Mouse (Mus musculus) cerebellum, postnatal 25 days (tissue): ENCODE results near the gene Cep63.

ENCODE experiments used
- DNase-seq, 2 experiments: peaks; one replicate each; pipeline ENCODE4 v3.0.0; 2021; ENCODE audit warnings: mixed read lengths in 2 of 2

Cep63 gene

DNA sequence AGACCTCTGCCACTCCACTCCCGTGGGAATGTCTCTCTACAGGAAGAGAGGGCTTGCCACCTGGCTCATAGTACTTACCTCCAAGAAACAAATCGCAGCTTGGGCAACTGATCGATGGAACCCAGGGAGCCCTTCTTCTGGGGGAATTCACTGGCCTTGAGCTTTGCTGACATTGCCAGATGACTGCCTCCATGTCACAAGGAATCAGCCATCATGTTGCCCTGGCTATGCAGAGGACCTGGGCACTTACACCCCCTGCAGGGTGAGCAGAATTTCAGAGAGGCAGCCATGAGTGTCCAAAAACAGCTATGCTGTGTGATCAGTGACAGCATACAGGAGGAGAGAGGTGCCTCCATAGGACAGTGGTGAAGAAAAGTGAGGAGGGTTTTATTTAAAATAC is 72.6 kb downstream of the Cep63 start:
- DNase-seq = peak in 1 of 2 experiments; percentile 23

DNA sequence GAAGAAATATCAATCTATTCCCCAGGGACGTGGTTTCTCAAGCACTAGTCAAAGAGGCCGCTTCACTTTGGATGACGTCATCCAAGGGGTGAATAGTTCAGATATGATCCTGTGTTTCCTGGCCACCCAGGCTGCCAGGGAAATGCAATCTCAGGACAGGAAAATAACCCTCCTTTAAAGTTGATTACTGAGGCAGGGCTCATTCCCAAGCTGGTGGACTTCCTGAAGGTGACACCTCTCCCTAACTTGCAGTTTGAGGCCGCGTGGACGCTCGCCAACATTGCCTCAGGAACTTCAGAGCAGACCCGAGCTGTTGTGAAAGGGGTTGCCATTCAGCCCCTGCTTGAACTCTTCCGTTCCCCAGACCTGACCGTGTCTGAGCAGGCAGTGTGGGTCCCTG is 74.6 kb downstream of the Cep63 start:
- DNase-seq = no peak

DNA sequence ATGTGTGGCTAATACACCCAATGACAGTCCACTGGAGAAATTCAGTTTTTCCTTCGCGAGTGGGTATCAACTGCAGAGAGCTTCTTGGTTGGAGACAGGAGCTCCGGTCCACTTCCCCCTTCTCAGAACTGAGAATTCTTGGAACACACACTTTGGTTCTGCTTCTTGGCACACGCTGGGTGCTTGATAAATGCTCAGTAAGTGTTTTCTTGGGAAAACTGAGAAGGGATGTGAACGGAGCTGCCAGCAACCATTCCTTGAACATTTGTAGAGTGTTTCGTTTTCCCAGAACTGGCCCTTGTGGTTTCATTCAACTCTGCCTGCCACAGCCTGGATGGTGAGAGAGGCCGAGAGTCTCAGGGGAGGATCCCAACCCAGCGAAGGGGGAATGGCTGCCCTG is 77.1 kb downstream of the Cep63 start:
- DNase-seq = no peak

DNA sequence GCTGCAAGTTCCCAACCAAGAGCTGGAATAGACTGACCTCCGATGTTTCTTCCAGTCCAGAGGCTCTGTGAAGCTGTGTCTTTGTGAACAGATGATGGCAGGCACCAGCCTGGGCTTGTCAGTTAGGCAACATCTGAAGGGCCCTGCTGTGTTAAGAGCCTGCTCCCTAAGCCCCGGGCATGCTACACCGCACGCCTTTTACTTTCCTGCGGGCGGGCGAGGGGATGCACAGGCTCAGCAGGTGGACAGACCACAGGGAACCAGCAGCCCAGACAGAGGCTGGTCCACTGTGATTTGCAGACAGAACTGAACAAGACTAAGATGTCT is 79.3 kb downstream of the Cep63 start:
- DNase-seq = no peak

DNA sequence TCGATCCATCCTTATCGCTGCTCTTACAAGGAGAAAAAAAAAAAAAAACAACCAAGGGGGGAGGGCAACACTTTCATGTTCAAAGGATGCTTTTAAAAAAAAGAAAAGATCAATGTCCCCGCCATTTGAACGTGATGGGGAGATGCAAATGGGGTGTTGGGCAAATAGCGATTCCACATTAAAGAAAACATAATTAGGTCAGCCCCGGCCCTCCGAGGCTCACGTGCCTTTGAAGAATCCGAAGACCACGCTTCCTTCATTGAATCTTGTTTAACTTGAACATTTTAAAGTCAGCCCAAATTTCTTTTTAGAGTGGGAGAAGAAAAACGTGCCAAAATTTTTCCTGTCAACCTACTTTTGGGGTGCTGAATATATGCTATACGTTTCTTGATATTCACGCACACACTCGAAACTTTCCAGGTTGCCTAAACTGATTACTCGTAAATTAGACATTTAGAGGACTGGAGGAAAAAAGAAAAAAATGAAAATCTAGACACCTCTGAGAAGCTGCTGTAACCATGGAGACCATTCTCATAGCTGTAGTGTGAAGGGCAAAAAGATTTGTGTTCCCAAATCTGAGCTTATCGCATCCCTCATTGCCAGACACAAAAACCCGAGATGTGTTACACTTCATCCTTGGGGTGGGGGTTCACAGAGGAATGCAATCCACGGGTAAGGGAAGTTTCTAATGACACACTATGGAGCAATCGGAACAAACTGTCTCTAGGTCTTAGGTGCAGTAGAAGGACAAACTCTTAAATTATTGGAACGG is 79.9 kb downstream of the Cep63 start:
- DNase-seq = no peak

DNA sequence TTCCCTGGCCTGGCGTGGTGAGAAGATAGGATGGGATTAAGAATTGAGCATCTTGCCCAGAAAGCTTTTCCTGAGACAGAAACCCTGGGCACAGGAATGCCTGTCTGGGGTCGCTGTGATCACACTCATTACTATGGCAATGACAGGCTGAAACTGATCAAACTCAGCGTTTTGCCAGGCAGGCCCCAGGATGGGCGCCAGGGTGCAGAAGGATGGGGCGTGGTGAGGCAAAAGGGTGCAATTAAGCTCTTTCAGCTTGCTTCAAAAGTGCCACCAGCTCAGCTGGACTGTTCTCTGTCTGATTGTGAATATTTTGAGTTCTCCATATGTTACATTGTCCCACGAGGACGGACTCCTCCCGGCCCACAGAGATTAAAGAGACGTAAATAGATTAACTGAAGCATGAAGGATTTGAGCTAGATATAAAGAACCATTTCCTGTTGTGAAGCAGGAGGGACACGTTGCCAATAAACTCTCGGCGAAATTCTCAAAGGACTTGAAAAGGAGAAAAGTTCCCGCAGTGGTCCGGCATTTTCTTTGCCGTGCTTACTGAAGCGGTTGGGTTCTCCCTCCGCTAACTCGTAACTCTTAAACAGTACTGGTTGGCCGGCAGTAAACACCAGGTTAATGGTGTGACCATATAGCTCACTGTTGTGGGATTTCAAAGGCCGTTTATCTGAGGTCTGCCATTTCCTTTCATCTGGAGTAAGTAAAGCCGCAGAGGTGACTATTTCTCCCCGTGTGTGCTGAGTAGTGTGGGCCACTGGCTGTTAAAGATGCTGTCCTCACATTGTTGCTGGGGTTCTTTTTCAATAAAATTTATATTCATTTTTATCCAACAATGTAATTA is 80.7 kb downstream of the Cep63 start:
- DNase-seq = no peak

DNA sequence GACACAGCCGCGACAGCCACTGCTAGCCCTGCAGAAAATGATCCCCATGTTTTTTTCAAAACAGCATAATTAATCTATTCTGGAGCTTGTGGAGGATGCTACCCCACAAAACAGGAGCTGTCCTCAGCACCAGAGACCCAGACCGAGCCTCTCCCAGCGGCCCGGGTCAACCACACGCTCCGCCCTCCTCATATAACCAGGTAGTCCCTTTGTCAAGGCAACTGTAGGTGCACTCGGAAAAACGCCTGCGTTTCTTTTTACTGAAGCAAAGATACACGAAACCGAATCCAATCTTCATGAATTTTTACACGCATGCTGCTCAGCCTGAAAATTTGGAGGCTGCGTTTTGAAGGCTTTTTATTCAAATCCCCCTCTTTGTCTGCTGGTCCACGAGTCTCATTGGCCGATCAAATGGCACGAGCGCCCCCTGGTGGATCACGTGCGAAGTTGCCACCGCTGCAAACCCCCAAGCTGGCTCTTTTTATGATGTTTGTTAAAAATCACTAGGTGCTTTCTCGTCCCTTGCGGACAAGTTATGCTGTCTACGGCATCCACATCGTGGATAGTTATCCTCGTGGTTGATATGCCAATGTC is 81.5 kb downstream of the Cep63 start:
- peak; percentile 93 to 94 for DNase-seq

DNA sequence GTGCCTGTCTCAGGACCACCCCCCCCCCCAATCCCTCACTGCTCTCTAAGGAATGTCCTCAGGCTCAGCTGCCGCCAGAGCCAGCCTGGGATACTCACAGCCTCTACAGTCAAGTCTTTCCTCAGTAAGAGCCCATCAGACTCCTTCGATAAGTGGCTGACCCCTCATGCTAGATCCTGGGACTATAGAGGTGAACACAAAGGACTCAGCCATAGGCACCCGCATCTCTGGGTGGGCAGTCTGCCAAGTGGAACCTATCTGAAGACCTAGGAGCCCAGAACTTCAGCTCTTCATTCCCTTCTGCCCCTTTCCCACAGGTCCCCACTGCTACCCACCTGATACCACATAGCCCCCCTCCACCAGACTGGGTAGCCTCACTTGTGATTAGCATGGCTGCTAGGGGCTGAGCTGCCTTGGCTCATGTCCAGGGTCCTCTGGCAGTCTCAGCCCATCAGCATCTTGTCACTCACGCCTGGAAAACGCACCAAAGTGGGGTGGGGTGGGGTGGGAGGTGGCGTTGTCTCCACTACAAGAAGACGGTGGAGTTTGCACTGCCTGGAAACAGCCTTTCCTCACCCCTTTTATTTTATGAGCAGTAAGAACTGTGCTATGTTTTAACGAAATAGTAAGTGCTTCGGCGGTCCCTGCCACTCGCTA is 82.1 kb downstream of the Cep63 start:
- DNase-seq = peak; percentile 20 to 46

DNA sequence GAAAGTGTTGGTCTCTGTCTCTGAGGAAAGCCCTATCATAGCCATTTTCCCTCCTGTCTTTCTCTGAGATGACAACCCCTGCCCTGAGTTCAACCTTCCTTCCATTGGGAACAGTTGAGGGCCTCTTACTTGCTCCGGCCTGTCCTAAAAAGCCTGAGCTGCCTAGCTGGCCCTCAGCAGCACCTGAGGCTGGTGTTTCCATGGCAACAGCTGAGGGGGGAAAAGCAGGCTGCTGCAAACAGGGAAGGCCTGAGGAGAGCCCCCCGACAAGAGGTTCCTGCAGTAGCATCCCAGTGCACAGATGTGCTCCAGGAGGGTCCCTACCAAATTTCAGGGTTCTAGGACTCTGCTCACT is 82.6 kb downstream of the Cep63 start:
- DNase-seq = peak in 1 of 2 experiments; percentile 22

DNA sequence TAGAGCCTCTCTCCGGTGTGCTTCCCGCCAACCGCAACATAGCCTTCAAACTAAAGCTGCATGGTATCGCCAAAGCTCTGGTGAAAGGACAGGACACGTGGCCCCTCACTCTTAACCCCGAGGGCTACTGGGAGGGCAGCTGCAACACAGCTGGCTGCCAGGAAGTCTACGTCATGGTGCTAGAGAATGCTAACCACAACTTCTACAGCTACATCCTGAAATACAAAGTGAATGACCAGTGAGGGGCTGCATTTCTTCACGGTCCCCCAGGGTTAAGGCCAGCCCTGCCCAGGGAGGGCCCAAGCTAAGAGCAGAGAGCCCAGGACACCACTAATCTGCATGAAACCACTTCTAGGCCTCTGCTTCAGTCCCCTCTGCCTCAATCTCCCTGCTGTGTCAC is 83.8 kb downstream of the Cep63 start:
- DNase-seq = no peak

DNA sequence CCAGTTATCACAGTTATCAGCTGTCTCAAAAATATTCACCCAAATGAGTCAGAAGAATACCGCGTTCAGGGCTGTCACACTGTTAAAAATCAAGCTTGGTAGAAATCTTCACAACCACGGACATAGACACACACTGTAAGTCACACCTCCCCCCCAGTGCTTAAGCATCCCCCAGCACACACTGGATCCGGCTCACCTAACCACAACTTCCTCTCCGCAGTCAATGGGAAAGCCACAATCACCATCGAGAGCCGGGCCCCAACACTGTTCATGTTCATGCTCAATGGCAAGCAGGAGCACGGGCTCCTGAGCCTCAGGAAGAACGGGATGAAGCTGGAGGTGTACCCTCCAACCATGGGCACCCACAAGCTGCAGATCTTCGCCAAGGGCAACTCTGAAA is 84.7 kb downstream of the Cep63 start:
- no peak for DNase-seq

DNA sequence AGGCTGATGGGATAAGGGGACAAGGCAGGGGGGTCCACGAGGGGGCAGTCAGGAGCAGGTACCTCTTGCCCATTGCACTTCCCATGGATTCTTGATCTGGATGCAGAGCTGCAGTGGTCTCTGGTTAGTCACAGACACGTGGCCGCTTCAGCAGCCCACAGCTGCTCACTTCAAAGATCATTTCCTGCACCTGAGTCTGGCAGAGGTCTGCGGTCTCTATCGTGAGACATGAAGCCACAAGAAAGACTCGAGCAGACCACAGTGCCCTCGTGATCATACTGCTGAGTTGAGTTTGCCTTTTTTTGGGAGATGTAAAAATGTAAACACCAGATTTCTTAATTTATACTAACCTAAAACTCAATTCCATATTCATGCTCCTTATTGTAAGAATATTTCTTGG is 86.6 kb downstream of the Cep63 start:
- DNase-seq = no peak

DNA sequence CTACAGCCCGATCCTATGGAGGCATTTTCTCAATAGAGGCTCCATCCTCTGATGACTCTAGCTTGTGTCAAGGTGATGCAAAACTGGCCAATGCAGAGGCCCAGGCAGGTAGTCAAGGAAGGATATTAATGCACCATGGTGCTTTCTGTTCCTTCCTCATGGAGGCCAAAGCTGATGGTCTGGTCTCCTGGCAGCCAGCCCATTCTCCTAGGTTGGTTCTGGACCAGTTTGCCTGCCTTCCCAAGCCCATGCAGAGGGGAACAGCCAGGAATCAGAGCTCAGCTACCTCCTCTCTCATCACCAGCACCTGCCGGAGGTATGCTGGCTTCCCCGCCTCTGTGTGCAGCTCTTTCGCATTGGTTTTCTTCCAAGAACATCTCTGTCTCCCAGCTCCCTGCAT is 89.4 kb downstream of the Cep63 start:
- DNase-seq = peak in 1 of 2 experiments; percentile 47
